Mouse (Mus musculus) E14TG2a.4 (cell line): ENCODE results near the gene Ppp1r18.

Source experiments
- H3K27me3 ChIP-seq: 2 replicates; pipeline ENCODE4 v1.6.1; 2014; ENCODE audit warnings: low read length, control low read depth; ENCODE audit not compliant: insufficient read depth
- H3K36me3 ChIP-seq: 2 replicates; pipeline ENCODE4 v1.6.1; 2014; ENCODE audit warnings: low read length, control low read depth; ENCODE audit not compliant: insufficient read depth
- H3K4me1 ChIP-seq: replicated peaks from 2 replicates; pipeline ENCODE4 v1.6.1; 2014; ENCODE audit warnings: low read depth, low read length, control low read depth
- H3K4me3 ChIP-seq: replicated peaks from 2 replicates; pipeline ENCODE4 v1.5.1; 2014; ENCODE audit warnings: mild to moderate bottlenecking, low read length
- H3K9me3 ChIP-seq: 2 replicates; pipeline ENCODE4 v1.6.1; 2014; ENCODE audit warnings: low read length, control low read depth
- CTCF ChIP-seq: conservative IDR thresholded peaks from 2 replicates; pipeline ENCODE4 v1.5.1; 2014; ENCODE audit warnings: low read length
- NANOG ChIP-seq: IDR thresholded peaks from 2 replicates; pipeline ENCODE4 v1.6.1; 2014; ENCODE audit warnings: borderline replicate concordance, low read length, mixed read lengths
- POU5F1 ChIP-seq: IDR thresholded peaks from 2 replicates; pipeline ENCODE4 v1.6.1; 2014; ENCODE audit warnings: low read length, borderline replicate concordance

The Ppp1r18 gene

DNA sequence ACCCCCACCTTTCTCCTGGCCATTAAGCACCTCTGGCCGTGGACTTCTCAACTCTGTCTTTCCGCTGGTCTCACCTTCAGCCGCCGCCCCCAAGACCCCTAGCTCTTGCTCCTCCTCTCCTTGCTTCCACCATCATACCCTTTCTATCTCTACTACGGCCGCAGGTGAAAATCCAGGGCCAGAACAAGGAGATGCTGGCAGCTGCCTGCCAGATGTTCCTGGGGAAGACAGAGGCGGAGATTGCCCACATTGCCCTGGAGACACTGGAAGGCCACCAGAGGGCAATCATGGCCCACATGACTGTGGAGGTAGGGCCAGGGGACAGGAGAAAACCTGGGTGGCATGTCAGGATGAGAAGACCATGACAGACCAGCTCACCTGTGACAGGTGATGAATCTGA is 41.0 kb upstream of the Ppp1r18 start:
- Histone ChIP-seq H3K36me3 (peaks cover 36% of the 10 kb centered on the region), H3K27me3 (peaks cover 14% of the 10 kb centered on the region), H3K4me1 (peaks cover 44% of the 10 kb centered on the region), H3K4me3 (peak overlapping the region; percentile 84), H3K9me3 (no peaks in the 10 kb centered on the region)
- TF ChIP-seq NANOG, result no peak
- TF ChIP-seq POU5F1, result no peak
- no peak for TF ChIP-seq CTCF

DNA sequence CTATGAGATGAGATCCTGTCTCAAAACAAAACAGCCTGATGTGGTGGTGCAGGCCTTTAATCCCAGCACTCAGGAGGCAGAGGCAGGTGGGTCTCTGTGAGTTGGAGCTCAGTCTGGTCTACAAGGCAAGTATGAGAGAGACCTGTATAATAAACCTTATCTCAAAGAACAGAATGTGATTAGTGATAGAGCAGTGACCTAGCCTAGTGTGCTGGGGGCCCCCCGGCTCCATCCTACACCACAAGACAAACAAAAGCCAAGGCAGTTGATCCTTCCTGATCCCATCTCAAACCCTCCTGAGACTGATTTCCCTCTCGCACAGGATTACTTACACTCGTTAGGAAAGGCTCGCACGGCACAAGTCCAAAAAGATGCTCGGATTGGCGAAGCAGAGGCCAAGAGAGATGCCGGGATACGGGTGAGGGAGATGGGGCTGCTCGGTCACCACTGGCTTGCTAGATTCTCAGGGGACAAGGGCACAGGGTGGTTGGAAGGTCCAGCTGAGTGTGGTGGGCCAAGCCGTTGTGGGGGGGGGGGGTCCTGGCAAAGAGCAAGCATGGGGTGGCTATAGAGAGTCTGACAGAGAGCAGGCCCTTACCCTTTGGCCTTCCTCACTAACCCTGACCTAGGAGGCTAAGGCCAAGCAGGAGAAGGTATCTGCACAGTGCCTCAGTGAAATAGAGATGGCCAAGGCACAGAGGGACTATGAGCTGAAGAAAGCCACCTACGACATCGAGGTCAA is 40.1 kb upstream of the Ppp1r18 start:
- no peak for TF ChIP-seq POU5F1
- TF ChIP-seq CTCF, result no peak
- no peak for TF ChIP-seq NANOG
- H3K4me3 ChIP-seq, result no peak overlapping the region
- H3K4me1 ChIP-seq, result peaks cover 51% of the 10 kb centered on the region
- H3K9me3 ChIP-seq, result no peaks in the 10 kb centered on the region
- H3K36me3 ChIP-seq, result peaks cover 38% of the 10 kb centered on the region
- H3K27me3 ChIP-seq, result peaks cover 7% of the 10 kb centered on the region

DNA sequence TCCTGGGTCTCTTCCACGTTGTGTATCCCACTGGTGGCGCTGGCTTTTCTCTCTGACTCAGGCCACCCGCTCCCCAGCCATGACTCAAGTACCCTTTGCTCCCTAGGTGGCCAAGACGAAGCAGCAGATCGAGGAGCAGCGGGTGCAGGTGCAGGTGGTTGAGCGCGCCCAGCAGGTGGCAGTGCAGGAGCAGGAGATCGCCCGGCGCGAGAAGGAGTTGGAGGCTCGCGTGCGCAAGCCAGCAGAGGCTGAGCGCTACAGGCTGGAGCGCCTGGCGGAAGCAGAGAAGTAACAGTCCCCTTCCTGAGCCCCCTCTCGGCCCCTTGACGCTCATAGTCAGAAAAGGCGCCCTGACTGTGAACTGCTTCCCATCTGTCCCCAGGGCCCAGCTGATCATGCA is 35.7 kb upstream of the Ppp1r18 start:
- H3K36me3 ChIP-seq, result peaks cover 77% of the 10 kb centered on the region
- no peaks in the 10 kb centered on the region for H3K9me3 ChIP-seq
- TF ChIP-seq POU5F1, result no peak
- TF ChIP-seq NANOG, result no peak
- TF ChIP-seq CTCF, result peak; percentile 51
- no peaks in the 10 kb centered on the region for H3K27me3 ChIP-seq
- peaks cover 33% of the 10 kb centered on the region for H3K4me1 ChIP-seq
- peak overlapping the region; percentile 26; the same call in 1 of the 2 replicates for H3K4me3 ChIP-seq

DNA sequence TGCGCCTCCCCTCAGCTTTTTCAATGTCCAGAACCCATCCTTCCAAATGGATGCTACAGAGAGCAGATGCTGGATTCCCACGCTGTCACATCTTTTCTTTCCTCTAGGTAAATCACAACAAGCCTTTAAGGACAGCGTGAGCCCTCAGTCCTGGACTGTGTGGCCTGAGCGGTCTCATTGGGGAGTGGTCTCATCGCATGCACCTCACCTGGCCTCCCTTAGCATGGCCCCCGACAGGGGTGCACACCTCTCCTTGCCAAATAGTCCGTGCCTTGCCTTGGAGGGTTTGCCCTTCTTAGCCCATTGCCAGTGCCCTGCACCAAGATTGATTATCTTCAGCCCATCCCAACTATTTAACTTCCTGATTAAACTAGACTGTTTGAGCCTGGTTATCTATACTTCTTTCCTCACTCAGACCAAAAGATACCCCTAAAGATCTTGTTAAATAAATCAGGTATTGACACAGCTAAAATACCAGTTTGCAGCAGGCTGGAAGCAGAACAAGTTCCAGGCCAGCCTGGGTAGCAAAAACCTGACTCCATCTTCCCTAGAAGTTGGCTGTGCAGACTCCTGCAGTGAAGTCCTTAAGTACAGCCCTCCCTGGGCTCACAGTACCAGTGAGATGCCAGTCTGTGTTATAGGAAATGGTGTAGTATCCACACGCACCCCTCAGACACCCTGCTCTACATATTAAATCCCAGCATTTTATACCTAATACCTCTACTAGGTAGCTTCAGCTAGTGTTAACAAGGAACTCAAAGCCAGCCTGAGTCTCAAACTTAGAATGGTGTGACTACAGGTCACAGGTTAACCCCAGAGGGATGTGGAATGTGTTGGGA is 32.8 kb upstream of the Ppp1r18 start:
- TF ChIP-seq POU5F1 (no peak), CTCF (no peak), NANOG (no peak)
- H3K4me1 ChIP-seq, result peaks cover 46% of the 10 kb centered on the region
- H3K27me3 ChIP-seq, result no peaks in the 10 kb centered on the region
- H3K4me3 ChIP-seq, result no peak overlapping the region
- peaks cover 70% of the 10 kb centered on the region for H3K36me3 ChIP-seq
- H3K9me3 ChIP-seq, result no peaks in the 10 kb centered on the region

DNA sequence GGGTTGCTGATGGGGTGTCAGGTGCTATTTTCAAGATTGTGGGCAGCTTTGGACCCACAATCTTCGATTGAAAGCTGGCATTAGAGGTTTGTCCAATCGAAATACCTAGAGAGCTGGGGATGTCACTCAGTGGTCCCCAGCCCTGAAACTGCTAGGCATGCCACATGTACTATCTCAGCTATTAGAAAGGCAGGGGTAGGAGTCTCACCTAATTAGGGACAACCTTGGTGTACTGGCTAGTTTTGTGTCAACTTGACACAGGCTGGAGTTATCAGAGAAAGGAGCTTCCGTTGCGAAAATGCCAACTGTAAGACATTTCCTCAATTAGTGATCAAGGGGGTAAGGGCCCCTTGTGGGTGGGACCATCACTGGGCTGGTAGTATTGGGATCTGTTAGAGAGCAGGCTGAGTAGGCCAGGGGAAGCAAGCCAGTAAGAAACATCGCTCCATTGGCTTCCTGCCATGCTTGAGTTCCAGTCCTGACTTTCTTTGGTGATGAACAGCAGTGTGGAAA is 32.1 kb upstream of the Ppp1r18 start:
- Histone ChIP-seq H3K4me3 (no peak overlapping the region), H3K9me3 (no peaks in the 10 kb centered on the region), H3K27me3 (no peaks in the 10 kb centered on the region), H3K36me3 (peaks cover 68% of the 10 kb centered on the region), H3K4me1 (peaks cover 46% of the 10 kb centered on the region)
- TF ChIP-seq NANOG (no peak), CTCF (no peak)

DNA sequence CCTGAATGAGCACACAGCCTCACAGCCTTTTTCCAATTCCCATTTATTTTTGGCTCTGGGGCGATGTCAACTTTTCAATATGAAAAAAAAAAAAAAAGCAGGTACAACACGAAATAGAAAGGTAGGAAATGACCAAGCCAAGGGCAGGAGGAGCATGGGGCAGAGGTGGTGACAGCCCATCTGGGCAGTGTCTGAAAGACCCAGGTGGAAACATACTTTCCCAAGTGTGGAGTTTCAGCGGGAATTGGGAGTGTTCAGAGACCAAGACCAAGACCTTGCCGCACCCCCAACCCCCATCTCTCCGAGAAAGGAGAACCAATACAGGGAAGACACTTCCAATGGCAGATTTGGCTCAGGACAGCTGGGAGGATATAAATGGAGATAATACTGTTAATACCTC is 31.5 kb upstream of the Ppp1r18 start:
- Histone ChIP-seq H3K4me3 (peak overlapping the region; percentile 97), H3K4me1 (peaks cover 48% of the 10 kb centered on the region), H3K9me3 (no peaks in the 10 kb centered on the region), H3K27me3 (no peaks in the 10 kb centered on the region), H3K36me3 (peaks cover 68% of the 10 kb centered on the region)
- TF ChIP-seq NANOG (no peak), CTCF (no peak), POU5F1 (no peak)

DNA sequence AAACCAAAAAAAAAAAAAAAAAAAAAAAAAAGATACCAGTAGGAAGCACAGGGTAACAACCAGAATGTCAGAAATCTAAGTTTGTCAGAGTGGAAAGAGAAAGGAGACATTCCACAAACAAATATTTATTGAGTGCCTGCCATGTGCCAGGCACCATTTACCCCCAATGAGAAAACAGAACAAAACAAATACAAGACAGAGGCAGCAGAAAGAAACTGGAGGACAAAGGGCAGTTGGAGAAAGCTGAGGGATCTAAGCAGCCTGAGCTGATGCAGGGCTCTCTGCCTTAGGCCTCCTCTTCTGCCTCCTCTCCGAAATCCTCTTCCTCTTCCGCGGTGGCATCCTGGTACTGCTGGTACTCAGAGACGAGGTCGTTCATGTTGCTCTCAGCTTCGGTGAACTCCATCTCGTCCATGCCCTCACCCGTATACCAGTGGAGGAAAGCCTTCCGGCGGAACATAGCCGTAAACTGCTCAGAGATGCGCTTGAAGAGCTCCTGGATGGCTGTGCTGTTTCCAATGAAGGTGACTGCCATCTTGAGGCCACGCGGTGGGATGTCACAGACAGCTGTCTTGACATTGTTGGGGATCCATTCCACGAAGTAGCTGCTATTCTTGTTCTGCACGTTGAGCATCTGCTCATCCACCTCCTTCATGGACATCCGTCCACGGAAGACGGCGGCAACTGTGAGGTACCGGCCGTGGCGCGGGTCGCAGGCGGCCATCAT is 30.5 kb upstream of the Ppp1r18 start:
- Histone ChIP-seq H3K36me3 (peaks cover 65% of the 10 kb centered on the region), H3K27me3 (no peaks in the 10 kb centered on the region), H3K9me3 (no peaks in the 10 kb centered on the region), H3K4me1 (peaks cover 50% of the 10 kb centered on the region), H3K4me3 (peak overlapping the region; percentile 97)
- no peak for TF ChIP-seq CTCF
- no peak for TF ChIP-seq POU5F1
- TF ChIP-seq NANOG, result no peak
